Mouse (Mus musculus): ENCODE results near the gene Cd3g.

DNA sequence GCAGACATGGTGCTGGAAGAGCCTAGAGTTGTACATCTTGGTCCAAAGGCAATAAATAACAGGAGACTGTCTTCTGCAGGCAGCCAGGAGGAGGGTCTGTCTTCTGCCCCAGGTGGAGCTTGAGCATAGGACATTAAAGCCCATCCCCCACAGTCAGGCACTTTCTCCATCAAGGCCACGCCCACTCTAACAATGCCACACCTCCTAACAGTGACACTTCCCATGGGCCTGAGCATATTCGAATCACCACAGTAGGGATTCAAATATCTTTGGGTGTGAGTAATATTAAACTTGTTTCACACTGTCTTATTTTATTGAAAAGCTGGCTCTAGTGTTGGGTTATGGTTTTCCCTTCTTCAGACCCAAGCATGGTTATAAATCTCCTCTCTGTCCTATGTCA is 11.6 kb upstream of the Cd3g start:
- TF ChIP-seq CTCF (IDR thresholded peaks at IDR 0.05; ENCODE audit: borderline replicate concordance, insufficient read depth, low read depth, low read length) (no peak), POLR2A (IDR thresholded peaks at IDR 0.05; ENCODE audit: borderline replicate concordance, insufficient read depth, low read length) (no peak)
